Mouse (Mus musculus) myocyte (in vitro differentiated cells): ENCODE results near the gene Ky. TPM values are rescaled to one million over a fixed set of nuclear protein-coding genes. Genes with fewer than 3 reads are reported as not detected.
A peak's percentile ranks its signal among the peaks of the same experiment; 100 is the strongest.

Experiments used
- H3K27me3 ChIP-seq: one replicate; pipeline ENCODE4 v1.6.1; 2011; ENCODE audit not compliant: control insufficient read depth, insufficient read depth, insufficient read length
- H3K36me3 ChIP-seq: one replicate; pipeline ENCODE4 v1.6.1; 2011; ENCODE audit not compliant: control insufficient read depth, insufficient read depth
- H3K4me2 ChIP-seq: one replicate; pipeline ENCODE4 v1.6.1; 2011; ENCODE audit warnings: low read depth, control low read depth
- H3K4me3 ChIP-seq: one replicate; pipeline ENCODE4 v1.5.1; 2011; ENCODE audit warnings: mild to moderate bottlenecking, control low read depth, moderate library complexity
- H3K79me2 ChIP-seq: one replicate; pipeline ENCODE4 v1.6.1; 2011; ENCODE audit not compliant: control insufficient read depth, insufficient read depth
- H3ac ChIP-seq: one replicate; pipeline ENCODE4 v1.6.1; 2011; ENCODE audit not compliant: control insufficient read depth, insufficient read length
- CEBPB ChIP-seq: IDR thresholded peaks from 2 replicates; pipeline ENCODE4 v1.6.1; 2011; ENCODE audit warnings: mild to moderate bottlenecking, moderate library complexity; ENCODE audit not compliant: poor library complexity, insufficient read depth, severe bottlenecking
- E2F4 ChIP-seq: IDR thresholded peaks from one replicate; pipeline ENCODE4 v1.6.1; 2011; ENCODE audit warnings: mild to moderate bottlenecking, control low read depth, moderate library complexity; ENCODE audit not compliant: insufficient read depth
- MAX ChIP-seq: IDR thresholded peaks from one replicate; pipeline ENCODE4 v1.6.1; 2011; ENCODE audit warnings: low read depth, mild to moderate bottlenecking, control low read depth
- MYOD1 ChIP-seq, 3 experiments: IDR thresholded peaks; one replicate each; pipeline ENCODE4 v1.6.1; 2011; ENCODE audit warnings: control low read depth in 2 of 3, low read depth in 2 of 3, mild to moderate bottlenecking in 2 of 3, moderate library complexity in 1 of 3; ENCODE audit not compliant: insufficient read length in 2 of 3, control insufficient read depth in 1 of 3
- MYOG ChIP-seq, 3 experiments: IDR thresholded peaks; one replicate each; pipeline ENCODE4 v1.6.1; 2011; ENCODE audit warnings: control low read depth in 2 of 3, low read depth in 2 of 3, mild to moderate bottlenecking in 2 of 3; ENCODE audit not compliant: insufficient read length in 2 of 3, control insufficient read depth in 1 of 3, insufficient read depth in 1 of 3
- POLR2A ChIP-seq: IDR thresholded peaks from one replicate; pipeline ENCODE4 v1.6.1; 2011; ENCODE audit warnings: low read depth, mild to moderate bottlenecking, control low read depth, moderate library complexity; ENCODE audit not compliant: insufficient read length
- POLR2AphosphoS2 ChIP-seq: IDR thresholded peaks from one replicate; pipeline ENCODE4 v1.6.1; 2011; ENCODE audit warnings: low read depth, control low read depth; ENCODE audit not compliant: insufficient read length
- REST ChIP-seq: IDR thresholded peaks from one replicate; pipeline ENCODE4 v1.6.1; 2011; ENCODE audit warnings: mild to moderate bottlenecking, control low read depth, moderate library complexity; ENCODE audit not compliant: insufficient read depth, insufficient read length
- SRF ChIP-seq: IDR thresholded peaks from one replicate; pipeline ENCODE4 v1.6.1; 2011; ENCODE audit warnings: low read depth; ENCODE audit not compliant: control insufficient read depth, insufficient read length
- TCF12 ChIP-seq: IDR thresholded peaks from one replicate; pipeline ENCODE4 v1.6.1; 2011; ENCODE audit warnings: mild to moderate bottlenecking, control low read depth; ENCODE audit not compliant: poor library complexity, insufficient read depth, severe bottlenecking
- TCF3 ChIP-seq: IDR thresholded peaks from one replicate; pipeline ENCODE4 v1.6.1; 2011; ENCODE audit warnings: low read depth, control low read depth; ENCODE audit not compliant: insufficient read length
- USF1 ChIP-seq: IDR thresholded peaks from one replicate; pipeline ENCODE4 v1.6.1; 2011; ENCODE audit warnings: low read depth, mild to moderate bottlenecking, control low read depth, moderate library complexity
- polyA plus RNA-seq: library from polyadenylated mRNA; unstranded; fragments of >200 nt; fragmentation: generic; extraction: Trizol; gene quantifications from one replicate; pipeline ENCODE4 v1.2.1, GENCODE M21; 2012; ENCODE audit warnings: missing spikeins

The Ky gene
- polyA plus RNA-seq, 1 experiment, result 0.40 TPM

DNA sequence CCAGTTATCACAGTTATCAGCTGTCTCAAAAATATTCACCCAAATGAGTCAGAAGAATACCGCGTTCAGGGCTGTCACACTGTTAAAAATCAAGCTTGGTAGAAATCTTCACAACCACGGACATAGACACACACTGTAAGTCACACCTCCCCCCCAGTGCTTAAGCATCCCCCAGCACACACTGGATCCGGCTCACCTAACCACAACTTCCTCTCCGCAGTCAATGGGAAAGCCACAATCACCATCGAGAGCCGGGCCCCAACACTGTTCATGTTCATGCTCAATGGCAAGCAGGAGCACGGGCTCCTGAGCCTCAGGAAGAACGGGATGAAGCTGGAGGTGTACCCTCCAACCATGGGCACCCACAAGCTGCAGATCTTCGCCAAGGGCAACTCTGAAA lies 36.1 kb downstream of the Ky start:
- Histone ChIP-seq H3K27me3 (peaks cover under 1% of the 10 kb centered on the region), H3K79me2 (no peaks in the 10 kb centered on the region), H3K36me3 (no peaks in the 10 kb centered on the region), H3ac (no peak overlapping the region), H3K4me3 (no peak overlapping the region), H3K4me2 (no peak overlapping the region)
- no peak for TF ChIP-seq CEBPB
- TF ChIP-seq E2F4, result no peak
- TF ChIP-seq POLR2AphosphoS2, result no peak

DNA sequence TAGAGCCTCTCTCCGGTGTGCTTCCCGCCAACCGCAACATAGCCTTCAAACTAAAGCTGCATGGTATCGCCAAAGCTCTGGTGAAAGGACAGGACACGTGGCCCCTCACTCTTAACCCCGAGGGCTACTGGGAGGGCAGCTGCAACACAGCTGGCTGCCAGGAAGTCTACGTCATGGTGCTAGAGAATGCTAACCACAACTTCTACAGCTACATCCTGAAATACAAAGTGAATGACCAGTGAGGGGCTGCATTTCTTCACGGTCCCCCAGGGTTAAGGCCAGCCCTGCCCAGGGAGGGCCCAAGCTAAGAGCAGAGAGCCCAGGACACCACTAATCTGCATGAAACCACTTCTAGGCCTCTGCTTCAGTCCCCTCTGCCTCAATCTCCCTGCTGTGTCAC lies 37.0 kb downstream of the Ky start:
- Histone ChIP-seq H3K27me3 (peaks cover 9% of the 10 kb centered on the region), H3K4me3 (no peak overlapping the region), H3ac (no peak overlapping the region), H3K4me2 (no peak overlapping the region), H3K79me2 (no peaks in the 10 kb centered on the region), H3K36me3 (no peaks in the 10 kb centered on the region)
- peak in 1 of 3 experiments; percentile 18 for TF ChIP-seq MYOD1 (IDR thresholded peaks at IDR 0.05; ENCODE audit: control insufficient read depth in 1 of 3, insufficient read length in 2 of 3, low read depth in 2 of 3)
- no peak for TF ChIP-seq POLR2A

DNA sequence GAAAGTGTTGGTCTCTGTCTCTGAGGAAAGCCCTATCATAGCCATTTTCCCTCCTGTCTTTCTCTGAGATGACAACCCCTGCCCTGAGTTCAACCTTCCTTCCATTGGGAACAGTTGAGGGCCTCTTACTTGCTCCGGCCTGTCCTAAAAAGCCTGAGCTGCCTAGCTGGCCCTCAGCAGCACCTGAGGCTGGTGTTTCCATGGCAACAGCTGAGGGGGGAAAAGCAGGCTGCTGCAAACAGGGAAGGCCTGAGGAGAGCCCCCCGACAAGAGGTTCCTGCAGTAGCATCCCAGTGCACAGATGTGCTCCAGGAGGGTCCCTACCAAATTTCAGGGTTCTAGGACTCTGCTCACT lies 38.2 kb downstream of the Ky start:
- Histone ChIP-seq H3K79me2 (no peaks in the 10 kb centered on the region), H3K27me3 (peaks cover 19% of the 10 kb centered on the region), H3K4me2 (no peak overlapping the region), H3K4me3 (no peak overlapping the region), H3K36me3 (no peaks in the 10 kb centered on the region), H3ac (no peak overlapping the region)
- TF ChIP-seq TCF12 (no peak), SRF (no peak), USF1 (no peak), MYOG (IDR thresholded peaks at IDR 0.05; ENCODE audit: control insufficient read depth in 1 of 3, insufficient read depth in 1 of 3, insufficient read length in 2 of 3, low read depth in 2 of 3) (no peak), POLR2AphosphoS2 (no peak), MAX (no peak), TCF3 (no peak), REST (no peak), E2F4 (no peak), CEBPB (no peak), MYOD1 (IDR thresholded peaks at IDR 0.05; ENCODE audit: control insufficient read depth in 1 of 3, insufficient read length in 2 of 3, low read depth in 2 of 3) (no peak), POLR2A (no peak)

DNA sequence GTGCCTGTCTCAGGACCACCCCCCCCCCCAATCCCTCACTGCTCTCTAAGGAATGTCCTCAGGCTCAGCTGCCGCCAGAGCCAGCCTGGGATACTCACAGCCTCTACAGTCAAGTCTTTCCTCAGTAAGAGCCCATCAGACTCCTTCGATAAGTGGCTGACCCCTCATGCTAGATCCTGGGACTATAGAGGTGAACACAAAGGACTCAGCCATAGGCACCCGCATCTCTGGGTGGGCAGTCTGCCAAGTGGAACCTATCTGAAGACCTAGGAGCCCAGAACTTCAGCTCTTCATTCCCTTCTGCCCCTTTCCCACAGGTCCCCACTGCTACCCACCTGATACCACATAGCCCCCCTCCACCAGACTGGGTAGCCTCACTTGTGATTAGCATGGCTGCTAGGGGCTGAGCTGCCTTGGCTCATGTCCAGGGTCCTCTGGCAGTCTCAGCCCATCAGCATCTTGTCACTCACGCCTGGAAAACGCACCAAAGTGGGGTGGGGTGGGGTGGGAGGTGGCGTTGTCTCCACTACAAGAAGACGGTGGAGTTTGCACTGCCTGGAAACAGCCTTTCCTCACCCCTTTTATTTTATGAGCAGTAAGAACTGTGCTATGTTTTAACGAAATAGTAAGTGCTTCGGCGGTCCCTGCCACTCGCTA lies 38.7 kb downstream of the Ky start:
- H3K79me2 ChIP-seq, result no peaks in the 10 kb centered on the region
- peaks cover 19% of the 10 kb centered on the region for H3K27me3 ChIP-seq
- no peak overlapping the region for H3ac ChIP-seq
- no peak overlapping the region for H3K4me2 ChIP-seq
- H3K4me3 ChIP-seq, result no peak overlapping the region
- H3K36me3 ChIP-seq, result no peaks in the 10 kb centered on the region
- no peak for TF ChIP-seq MAX
- TF ChIP-seq SRF, result no peak
- no peak for TF ChIP-seq CEBPB
- no peak for TF ChIP-seq POLR2A
- TF ChIP-seq MYOD1 (IDR thresholded peaks at IDR 0.05; ENCODE audit: control insufficient read depth in 1 of 3, insufficient read length in 2 of 3, low read depth in 2 of 3), result no peak
- TF ChIP-seq MYOG (IDR thresholded peaks at IDR 0.05; ENCODE audit: control insufficient read depth in 1 of 3, insufficient read depth in 1 of 3, insufficient read length in 2 of 3, low read depth in 2 of 3), result no peak
- no peak for TF ChIP-seq TCF12
- TF ChIP-seq TCF3, result no peak
- TF ChIP-seq REST, result no peak
- no peak for TF ChIP-seq POLR2AphosphoS2
- no peak for TF ChIP-seq USF1
- no peak for TF ChIP-seq E2F4

DNA sequence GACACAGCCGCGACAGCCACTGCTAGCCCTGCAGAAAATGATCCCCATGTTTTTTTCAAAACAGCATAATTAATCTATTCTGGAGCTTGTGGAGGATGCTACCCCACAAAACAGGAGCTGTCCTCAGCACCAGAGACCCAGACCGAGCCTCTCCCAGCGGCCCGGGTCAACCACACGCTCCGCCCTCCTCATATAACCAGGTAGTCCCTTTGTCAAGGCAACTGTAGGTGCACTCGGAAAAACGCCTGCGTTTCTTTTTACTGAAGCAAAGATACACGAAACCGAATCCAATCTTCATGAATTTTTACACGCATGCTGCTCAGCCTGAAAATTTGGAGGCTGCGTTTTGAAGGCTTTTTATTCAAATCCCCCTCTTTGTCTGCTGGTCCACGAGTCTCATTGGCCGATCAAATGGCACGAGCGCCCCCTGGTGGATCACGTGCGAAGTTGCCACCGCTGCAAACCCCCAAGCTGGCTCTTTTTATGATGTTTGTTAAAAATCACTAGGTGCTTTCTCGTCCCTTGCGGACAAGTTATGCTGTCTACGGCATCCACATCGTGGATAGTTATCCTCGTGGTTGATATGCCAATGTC lies 39.3 kb downstream of the Ky start:
- TF ChIP-seq TCF3 (no peak), MYOG (IDR thresholded peaks at IDR 0.05; ENCODE audit: control insufficient read depth in 1 of 3, insufficient read depth in 1 of 3, insufficient read length in 2 of 3, low read depth in 2 of 3) (no peak), REST (no peak), USF1 (peak; percentile 24)
- no peaks in the 10 kb centered on the region for H3K79me2 ChIP-seq
- H3K36me3 ChIP-seq, result no peaks in the 10 kb centered on the region
- no peak overlapping the region for H3K4me3 ChIP-seq
- H3K4me2 ChIP-seq, result peak overlapping the region; percentile 43
- H3ac ChIP-seq, result no peak overlapping the region
- peaks cover 19% of the 10 kb centered on the region for H3K27me3 ChIP-seq
